Mouse (Mus musculus) liver, postnatal 0 days (tissue): Measurements from ENCODE around the gene Slc6a6.

Experiments
- CTCF ChIP-seq: sonication (generic); IDR thresholded peaks from 2 replicates; pipeline ENCODE4 v1.5.1; 2016; ENCODE audit warnings: antibody characterized with exemption, low read depth
- EP300 ChIP-seq: IDR thresholded peaks from 2 replicates; pipeline ENCODE4 v1.6.1; 2016; ENCODE audit warnings: antibody characterized with exemption, low read depth, mild to moderate bottlenecking

- TF ChIP-seq CTCF (no peak), EP300 (no peak)
Observed at GRCm38 (mm10) chr6:91727361-91727760, 43.5 kb downstream of the Slc6a6 start.
